In genomic region chr9:67759956-67760764, GRCm38 (mm10) we compare ENCODE assay signal across 9 mouse cellular contexts. TPM values are rescaled to one million over a fixed set of nuclear protein-coding genes. Genes with fewer than 3 reads are reported as not detected.
DNase-seq lines count a peak whose midpoint lies in the region; ATAC-seq and TF ChIP-seq lines count a peak whose summit lies in the region.
"Not testable (repeated sequence)": the region's sequence is repeated elsewhere in the genome, so short reads cannot be mapped to it uniquely, and the experiment has no call there.
"Had no signal": no experiment of that assay in that cellular context is flagged by ENCODE, and none has a peak within 500 bp of the region (broad histone marks: within the 10 kb centered on the region; RNA-seq: fewer than 3 reads in every experiment).

No protein-coding gene starts in this region.

- not testable (repeated sequence) for H3K36me3 ChIP-seq in hindbrain, embryonic 12.5 days; liver, postnatal 0 days (replicated peaks; ENCODE audit: insufficient read depth, low read length); neural tube, embryonic 15.5 days

- peak overlapping the region; percentile 71 for H3K9ac ChIP-seq in hindbrain, embryonic 12.5 days
- H3K9ac ChIP-seq in liver, postnatal 0 days (replicated peaks): not testable (repeated sequence)
- H3K9ac ChIP-seq in neural tube, embryonic 15.5 days (replicated peaks): peak overlapping the region; percentile 71

- H3K4me3 ChIP-seq in gastrocnemius, adult 2 months: peak overlapping the region; percentile 79
- H3K4me3 ChIP-seq in hindbrain, embryonic 12.5 days: peak overlapping the region; percentile 68
- H3K4me3 ChIP-seq in liver, postnatal 0 days (ENCODE audit: low read depth, low read length): peak overlapping the region; percentile 46
- peak overlapping the region; percentile 57 for H3K4me3 ChIP-seq in neural tube, embryonic 15.5 days (replicated peaks)

- not testable (repeated sequence) for TF ChIP-seq EP300 in liver, postnatal 0 days (IDR thresholded peaks at IDR 0.05; ENCODE audit: low read depth)

- peak; percentile 77 for DNase-seq in adrenal gland, adult 2 months
- peak; percentile 80 for DNase-seq in embryo, embryonic 10.5 days (ENCODE audit: low spot score)
- peak; percentile 65 for DNase-seq in gastrocnemius, adult 2 months
- DNase-seq in layer of hippocampus, postnatal 14 days (ENCODE audit: low spot score in 2 of 2): peak; percentile 71 to 72
- peak; percentile 15 for DNase-seq in liver, postnatal 0 days
- DNase-seq in thymus, postnatal 14 days: peak; percentile 3

- peaks cover 13% of the 10 kb centered on the region for H3K4me1 ChIP-seq in hindbrain, embryonic 12.5 days
- not testable (repeated sequence) for H3K4me1 ChIP-seq in liver, postnatal 0 days (ENCODE audit: insufficient read depth)
- peaks cover 17% of the 10 kb centered on the region for H3K4me1 ChIP-seq in neural tube, embryonic 15.5 days

- peak; percentile 92 for ATAC-seq in hindbrain, embryonic 12.5 days (ENCODE audit: low FRiP score)
- peak; percentile 23; the same call in 1 of the 2 replicates for ATAC-seq in liver, postnatal 0 days
- peak; percentile 90 for ATAC-seq in neural tube, embryonic 15.5 days (ENCODE audit: low FRiP score)

- peaks cover 26% of the 10 kb centered on the region for H3K27me3 ChIP-seq in hindbrain, embryonic 12.5 days
- peaks cover 39% of the 10 kb centered on the region for H3K27me3 ChIP-seq in liver, postnatal 0 days (ENCODE audit: insufficient read depth, low read length)
- H3K27me3 ChIP-seq in neural tube, embryonic 15.5 days (replicated peaks): not testable (repeated sequence)

- intact Hi-C loops in gastrocnemius, adult 2 months (cut with DNase I): loop anchor here (2.0 kb wide), 3 partner anchors 43 to 213 kb away; no protein-coding TSS in a partner anchor

- not testable (repeated sequence) for H3K9me3 ChIP-seq in hindbrain, embryonic 12.5 days (replicated peaks); liver, postnatal 0 days (ENCODE audit: low read length); neural tube, embryonic 15.5 days (replicated peaks)

- 2% methylated on average over 101 of the region's 114 CpGs for WGBS in hindbrain, embryonic 12.5 days
- WGBS in liver, postnatal 0 days (ENCODE audit: insufficient replicate concordance): 1% methylated on average over 67 of the region's 114 CpGs
- under 1% methylated on average over 102 of the region's 114 CpGs for WGBS in neural tube, embryonic 15.5 days

- H3K4me2 ChIP-seq in hindbrain, embryonic 12.5 days (replicated peaks): peak overlapping the region; percentile 94
- H3K4me2 ChIP-seq in liver, postnatal 0 days (ENCODE audit: low read depth, low read length): peak overlapping the region; percentile 74
- H3K4me2 ChIP-seq in neural tube, embryonic 15.5 days: peak overlapping the region; percentile 93

- peak overlapping the region; percentile 57; the same call in 1 of the 2 replicates for H3K27ac ChIP-seq in gastrocnemius, adult 2 months
- H3K27ac ChIP-seq in hindbrain, embryonic 12.5 days: peak overlapping the region; percentile 85
- H3K27ac ChIP-seq in liver, postnatal 0 days (ENCODE audit: low read depth): not testable (repeated sequence)
- peak overlapping the region; percentile 82 for H3K27ac ChIP-seq in neural tube, embryonic 15.5 days (replicated peaks)

- not testable (repeated sequence) for TF ChIP-seq CTCF in gastrocnemius, adult 2 months (IDR thresholded peaks at IDR 0.05); liver, postnatal 0 days (IDR thresholded peaks at IDR 0.05; ENCODE audit: low read depth)

RNA-seq across cellular contexts. Expression of gene C2cd4b, which starts 0.9 kb away (rescaled TPM):
- 1 to 10 TPM; 1.4 to 1.7 TPM for total RNA-seq in adrenal gland, adult 2 months (2021)
- 2.9 and 3.3 TPM in 2 replicates for polyA plus RNA-seq in adrenal gland, adult 2 months (2012; rRNA removed)
- not detected for total RNA-seq in gastrocnemius, adult 2 months (2021)
- polyA plus RNA-seq in hindbrain, embryonic 12.5 days (2016; fragmentation: Nextera tagmentation; extraction: Ambion mirVana): 0.33 and 0.52 TPM in 2 replicates
- total RNA-seq in layer of hippocampus, postnatal 14 days (2021): 1 to 10 TPM; 5.4 to 7.1 TPM
- not detected in 2 replicates for polyA plus RNA-seq in liver, postnatal 0 days (2015; fragmentation: Nextera tagmentation; extraction: Ambion mirVana)
- polyA plus RNA-seq in neural tube, embryonic 15.5 days (2015; fragmentation: Nextera tagmentation; extraction: Ambion mirVana): 0.83 and 1.4 TPM in 2 replicates
- polyA plus RNA-seq: inflammation-experienced regulatory T-cells, adult 6 months had no signal

Comparison
In these comparisons a context has a peak if more than half of its experiments do, and no peak if none do; other contexts are left out.
1. DNase-seq: peak in every context shown above with its lines; median percentile 80 in embryo, embryonic 10.5 days; 77 in adrenal gland, adult 2 months; 72 in layer of hippocampus, postnatal 14 days; 65 in gastrocnemius, adult 2 months; 15 in liver, postnatal 0 days; 3 in thymus, postnatal 14 days.
2. ATAC-seq: peak in every context shown above with its lines; median percentile 92 in hindbrain, embryonic 12.5 days; 90 in neural tube, embryonic 15.5 days; 23 in liver, postnatal 0 days.